In the genomic region with DNA sequence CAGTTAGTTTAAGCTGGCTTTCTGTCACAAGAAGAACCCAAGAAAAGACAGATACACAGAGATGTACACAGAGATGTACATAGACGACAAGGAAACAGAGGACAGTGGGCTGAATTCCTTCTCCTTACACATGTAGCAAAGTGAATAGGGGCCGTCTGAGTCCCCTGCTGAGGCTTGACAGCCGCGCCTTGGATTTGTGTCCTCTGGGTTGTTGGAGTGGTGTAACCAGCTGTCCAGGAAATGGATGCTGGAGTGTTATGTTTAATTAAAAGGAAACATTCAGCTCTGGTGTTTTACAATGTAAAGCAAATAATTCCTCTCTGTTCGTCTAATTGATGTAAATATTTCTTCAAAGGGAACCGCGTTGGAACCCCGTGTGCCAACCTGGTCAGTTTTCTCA, we compare ENCODE assay signal across 8 mouse cellular contexts. TPM values are rescaled to one million over a fixed set of nuclear protein-coding genes. Genes with fewer than 3 reads are reported as not detected.
DNase-seq lines count a peak whose midpoint lies in the region; ATAC-seq and TF ChIP-seq lines count a peak whose summit lies in the region.

No protein-coding gene starts in this region.

- TF ChIP-seq CTCF in heart, adult 2 months (IDR thresholded peaks at IDR 0.05), result no peak
- TF ChIP-seq CTCF in C2C12 (IDR thresholded peaks at IDR 0.05; ENCODE audit: control insufficient read depth, insufficient read depth, insufficient read length), result no peak
- TF ChIP-seq CTCF in liver, embryonic 14.5 days (IDR thresholded peaks at IDR 0.05; ENCODE audit: low read depth), result no peak

- H3K9me3 ChIP-seq in forebrain, embryonic 13.5 days (replicated peaks), result no peaks in the 10 kb centered on the region
- H3K9me3 ChIP-seq in liver, embryonic 14.5 days (ENCODE audit: control insufficient read depth, low read length), result no peaks in the 10 kb centered on the region

- no peak for DNase-seq in heart, adult 2 months
- no peak for DNase-seq in heart, adult 9 months (ENCODE audit: low spot score in 2 of 2)
- DNase-seq in liver, embryonic 14.5 days (ENCODE audit: low read depth in 3 of 3, low spot score in 3 of 3), result no peak
- no peak for DNase-seq in gastrocnemius, postnatal 25 days
- no peak for DNase-seq in layer of hippocampus, postnatal 25 days (ENCODE audit: extremely low spot score in 1 of 2, low spot score in 1 of 2)

- H3K79me2 ChIP-seq in heart, adult 2 months (replicated peaks; ENCODE audit: control insufficient read depth, insufficient read depth, low read length), result peaks cover 2% of the 10 kb centered on the region; the same call in 1 of the 2 replicates
- H3K79me2 ChIP-seq in C2C12 (ENCODE audit: control insufficient read depth, insufficient read depth), result peaks cover 71% of the 10 kb centered on the region

- no peak for TF ChIP-seq POLR2A in heart, adult 2 months (IDR thresholded peaks at IDR 0.05; ENCODE audit: insufficient read depth, low read depth, low read length)

- H3K4me2 ChIP-seq in forebrain, embryonic 13.5 days, result peak overlapping the region; percentile 99
- peak overlapping the region; percentile 91 for H3K4me2 ChIP-seq in liver, embryonic 14.5 days (ENCODE audit: low read depth)

- H3K36me3 ChIP-seq in heart, adult 2 months (ENCODE audit: control insufficient read depth, insufficient read depth, low read length), result no peaks in the 10 kb centered on the region
- peaks cover 22% of the 10 kb centered on the region for H3K36me3 ChIP-seq in C2C12 (ENCODE audit: control insufficient read depth, insufficient read depth)
- H3K36me3 ChIP-seq in forebrain, embryonic 13.5 days (ENCODE audit: poor library complexity, severe bottlenecking), result no peaks in the 10 kb centered on the region
- H3K36me3 ChIP-seq in liver, embryonic 14.5 days (replicated peaks; ENCODE audit: control insufficient read depth, insufficient read depth, low read depth), result no peaks in the 10 kb centered on the region

- H3K9ac ChIP-seq in heart, adult 2 months (ENCODE audit: low read depth, low read length), result no peak overlapping the region; the same call in 1 of the 2 replicates
- H3K9ac ChIP-seq in forebrain, embryonic 13.5 days, result peak overlapping the region; percentile 78
- no peak overlapping the region for H3K9ac ChIP-seq in liver, embryonic 14.5 days (replicated peaks)

- no peak overlapping the region; the same call in 1 of the 2 replicates for H3K27ac ChIP-seq in heart, adult 2 months
- peak overlapping the region; percentile 83 for H3K27ac ChIP-seq in forebrain, embryonic 13.5 days
- H3K27ac ChIP-seq in liver, embryonic 14.5 days, result no peak overlapping the region

- peaks cover 39% of the 10 kb centered on the region for H3K79me3 ChIP-seq in C2C12 (ENCODE audit: low read depth)

- H3K27me3 ChIP-seq in heart, adult 2 months (ENCODE audit: control insufficient read depth, insufficient read depth, low read length), result no peaks in the 10 kb centered on the region
- no peaks in the 10 kb centered on the region for H3K27me3 ChIP-seq in C2C12 (ENCODE audit: control insufficient read depth, insufficient read depth, insufficient read length)
- peaks cover 9% of the 10 kb centered on the region; the same call in 1 of the 2 replicates for H3K27me3 ChIP-seq in forebrain, embryonic 13.5 days
- H3K27me3 ChIP-seq in liver, embryonic 14.5 days (ENCODE audit: control insufficient read depth, insufficient read depth, low read length), result peaks cover 29% of the 10 kb centered on the region

- peak overlapping the region; percentile 88 for H3K4me3 ChIP-seq in heart, adult 2 months
- H3K4me3 ChIP-seq in C2C12 (ENCODE audit: insufficient read depth, poor library complexity, severe bottlenecking), result peak overlapping the region; percentile 51
- peak overlapping the region; percentile 64 for H3K4me3 ChIP-seq in forebrain, embryonic 13.5 days
- H3K4me3 ChIP-seq in liver, embryonic 14.5 days (ENCODE audit: insufficient read depth in 1 of 2, low read depth in 2 of 2, low read length in 2 of 2), result peak overlapping the region; percentile 53 to 65; a peak in 3 of 4 replicates

- H3ac ChIP-seq in C2C12 (ENCODE audit: control insufficient read depth, insufficient read length, low read depth), result no peak overlapping the region

- peaks cover 15% of the 10 kb centered on the region for H3K4me1 ChIP-seq in heart, adult 2 months (ENCODE audit: control insufficient read depth, insufficient read depth, low read length)
- H3K4me1 ChIP-seq in forebrain, embryonic 13.5 days, result peaks cover 77% of the 10 kb centered on the region
- H3K4me1 ChIP-seq in liver, embryonic 14.5 days (replicated peaks; ENCODE audit: control insufficient read depth in 2 of 2, insufficient read depth in 2 of 2, low read length in 1 of 2), result peaks cover 0 to 26% of the 10 kb centered on the region in 2 experiments; a peak in 3 of 4 replicates

- 34% methylated on average over 8 of the region's 8 CpGs for WGBS in heart, adult 2 months
- 4% methylated on average over 8 of the region's 8 CpGs for WGBS in forebrain, embryonic 13.5 days
- WGBS in liver, embryonic 14.5 days (ENCODE audit: insufficient replicate concordance), result 12% methylated on average over 8 of the region's 8 CpGs

- no peak for ATAC-seq in forebrain, embryonic 13.5 days
- no peak for ATAC-seq in liver, embryonic 14.5 days (ENCODE audit: insufficient read depth)
- no peak for ATAC-seq in activated CD4-positive, CD25-positive, alpha-beta regulatory T cell, adult 4 months

- no peak for TF ChIP-seq EP300 in heart, adult 2 months (IDR thresholded peaks at IDR 0.05; ENCODE audit: insufficient read depth, low read depth, low read length)
- no peak for TF ChIP-seq EP300 in liver, embryonic 14.5 days (IDR thresholded peaks at IDR 0.05; ENCODE audit: low read depth)

- intact Hi-C loops in heart, adult 2 months (cut with DNase I), result loop anchor here (2.0 kb wide), 1 partner anchor 49 kb away; no protein-coding TSS in a partner anchor

TF ChIP-seq in C2C12, 6 proteins besides CTCF, POLR2A, EP300 and RAD21:
- TF ChIP-seq MAX (IDR thresholded peaks at IDR 0.05), result no peak
- TF ChIP-seq MYOD1 (IDR thresholded peaks at IDR 0.05; ENCODE audit: control insufficient read depth, insufficient read length, low read depth), result no peak
- no peak for TF ChIP-seq USF1 (IDR thresholded peaks at IDR 0.05; ENCODE audit: low read depth)
- TF ChIP-seq FOSL1 (IDR thresholded peaks at IDR 0.05; ENCODE audit: insufficient read depth, low read length, poor library complexity, severe bottlenecking), result no peak
- no peak for TF ChIP-seq MYOG (IDR thresholded peaks at IDR 0.05; ENCODE audit: control insufficient read depth, extremely low read depth, insufficient read length)

RNA-seq across cellular contexts. Expression of a gene that starts 0.8 kb away (rescaled TPM):
- 10 to 100 TPM in 1 of 2 experiments, 1 to 10 TPM in 1; 5.8 to 10.3 TPM for total RNA-seq in heart, adult 2 months (2021)
- polyA plus RNA-seq in heart, adult 2 months (2012; rRNA removed), result 10.5 and 10.9 TPM in 2 replicates
- polyA plus RNA-seq in C2C12 (2012; fragmentation: generic; extraction: Trizol), result 41.5 TPM
- 14.2 and 15.0 TPM in 2 replicates for polyA plus RNA-seq in forebrain, embryonic 13.5 days (2015; fragmentation: Nextera tagmentation; extraction: Ambion mirVana)
- 5.6 and 6.3 TPM in 2 replicates for polyA plus RNA-seq in liver, embryonic 14.5 days (2012; rRNA removed)
- polyA plus RNA-seq in liver, embryonic 14.5 days (2014; fragmentation: Nextera tagmentation; extraction: Ambion mirVana), result 4.2 and 4.8 TPM in 2 replicates
- 1 to 10 TPM; 2.2 to 3.4 TPM for total RNA-seq in gastrocnemius, postnatal 25 days (2021)
- total RNA-seq in layer of hippocampus, postnatal 25 days (2021), result 100 to 1,000 TPM; 226 to 231 TPM
- polyA plus RNA-seq in activated CD4-positive, CD25-positive, alpha-beta regulatory T cell, adult 4 months (2017; shearing (Covaris generic)), result 10 to 100 TPM in 1 of 2 experiments, 1 to 10 TPM in 1; 6.9 to 12.0 TPM

RNA-seq across cellular contexts. Expression of a gene that starts 28.6 kb away (rescaled TPM):
- total RNA-seq in heart, adult 2 months (2021), result 10 to 100 TPM; 25.9 to 30.1 TPM
- polyA plus RNA-seq in heart, adult 2 months (2012; rRNA removed), result 26.8 and 28.9 TPM in 2 replicates
- polyA plus RNA-seq in C2C12 (2012; fragmentation: generic; extraction: Trizol), result 64.9 TPM
- polyA plus RNA-seq in forebrain, embryonic 13.5 days (2015; fragmentation: Nextera tagmentation; extraction: Ambion mirVana), result 91.9 and 103 TPM in 2 replicates
- 13.5 and 15.2 TPM in 2 replicates for polyA plus RNA-seq in liver, embryonic 14.5 days (2012; rRNA removed)
- polyA plus RNA-seq in liver, embryonic 14.5 days (2014; fragmentation: Nextera tagmentation; extraction: Ambion mirVana), result 25.2 and 27.2 TPM in 2 replicates
- total RNA-seq in gastrocnemius, postnatal 25 days (2021), result 10 to 100 TPM; 25.6 to 28.2 TPM
- 10 to 100 TPM; 38.0 to 39.7 TPM for total RNA-seq in layer of hippocampus, postnatal 25 days (2021)
- polyA plus RNA-seq in activated CD4-positive, CD25-positive, alpha-beta regulatory T cell, adult 4 months (2017; shearing (Covaris generic)), result 10 to 100 TPM; 46.6 to 52.0 TPM
